Mouse (Mus musculus): ENCODE measurements around the gene Tbc1d22a.

Gene Tbc1d22a

GRCm38 (mm10) chr15:86279059-86279974, 65.1 kb downstream of the Tbc1d22a start:
- no peak for DNase-seq (ENCODE audit: low spot score)

GRCm38 (mm10) chr15:86280137-86280536, 65.9 kb downstream of the Tbc1d22a start:
- DNase-seq (ENCODE audit: low spot score): no peak

- no peak for DNase-seq (ENCODE audit: low spot score)
Measured at GRCm38 (mm10) chr15:86283238-86283637, 69.0 kb downstream of the Tbc1d22a start.

- no peak for DNase-seq (ENCODE audit: low spot score)
Measured at GRCm38 (mm10) chr15:86285296-86285695, 71.0 kb downstream of the Tbc1d22a start.

- no peak for DNase-seq (ENCODE audit: low spot score)
Measured at GRCm38 (mm10) chr15:86290074-86290473, 75.8 kb downstream of the Tbc1d22a start.

GRCm38 (mm10) chr15:86292288-86292687, 78.0 kb downstream of the Tbc1d22a start:
- no peak for DNase-seq (ENCODE audit: low spot score)

- DNase-seq (ENCODE audit: low spot score): no peak
Measured at GRCm38 (mm10) chr15:86294426-86294825, 80.2 kb downstream of the Tbc1d22a start.

GRCm38 (mm10) chr15:86295722-86296288, 81.5 kb downstream of the Tbc1d22a start:
- DNase-seq (ENCODE audit: low spot score): no peak

- no peak for DNase-seq (ENCODE audit: low spot score)
Measured at GRCm38 (mm10) chr15:86297281-86297680, 83.0 kb downstream of the Tbc1d22a start.

- no peak for DNase-seq (ENCODE audit: low spot score)
Measured at GRCm38 (mm10) chr15:86303876-86304275, 89.6 kb downstream of the Tbc1d22a start.

- DNase-seq (ENCODE audit: low spot score): no peak
Measured at GRCm38 (mm10) chr15:86304861-86305260, 90.6 kb downstream of the Tbc1d22a start.

- DNase-seq (ENCODE audit: low spot score): no peak
Measured at GRCm38 (mm10) chr15:86305290-86305689, 91.0 kb downstream of the Tbc1d22a start.

GRCm38 (mm10) chr15:86309213-86309829, 95.1 kb downstream of the Tbc1d22a start:
- DNase-seq (ENCODE audit: low spot score): no peak

- DNase-seq (ENCODE audit: low spot score): no peak
Measured at GRCm38 (mm10) chr15:86320803-86321510, 106.7 kb downstream of the Tbc1d22a start.

GRCm38 (mm10) chr15:86326341-86326740, 112.1 kb downstream of the Tbc1d22a start:
- no peak for DNase-seq (ENCODE audit: low spot score)

- DNase-seq (ENCODE audit: low spot score): no peak
Measured at GRCm38 (mm10) chr15:86329911-86330310, 115.7 kb downstream of the Tbc1d22a start.

- no peak for DNase-seq (ENCODE audit: low spot score)
Measured at GRCm38 (mm10) chr15:86330454-86330853, 116.2 kb downstream of the Tbc1d22a start.

GRCm38 (mm10) chr15:86331501-86332245, 117.4 kb downstream of the Tbc1d22a start:
- DNase-seq (ENCODE audit: low spot score): peak; percentile 30

GRCm38 (mm10) chr15:86333176-86333575, 118.9 kb downstream of the Tbc1d22a start:
- DNase-seq (ENCODE audit: low spot score): no peak

GRCm38 (mm10) chr15:86333606-86334005, 119.3 kb downstream of the Tbc1d22a start:
- no peak for DNase-seq (ENCODE audit: low spot score)

GRCm38 (mm10) chr15:86334276-86334675, 120.0 kb downstream of the Tbc1d22a start:
- DNase-seq (ENCODE audit: low spot score): no peak

GRCm38 (mm10) chr15:86334745-86335144, 120.5 kb downstream of the Tbc1d22a start:
- no peak for DNase-seq (ENCODE audit: low spot score)
